Mouse (Mus musculus) limb, embryonic 13.5 days (tissue): ENCODE measurements at regions not wholly inside any gene's neighbourhood (a gene's known extent, or its start where the extent isn't known, plus 50 kb on each side); places are given as distances from the start of the nearest gene placed in this dataset.

ENCODE experiments used
- ATAC-seq: fragments of 200-750 bp; cut with Nextera tagmentation; 2 replicates; pipeline ENCODE4 v1.8.0; 2017; ENCODE audit warnings: low read depth, moderate number of reproducible peaks, moderate TSS enrichment; ENCODE audit not compliant: low FRiP score
- H3K27ac ChIP-seq: fragments of 300-500 bp; sonication (generic); 2 replicates; pipeline ENCODE4 v1.5.1; 2015; ENCODE audit warnings: inconsistent platforms, mild to moderate bottlenecking, moderate library complexity
- H3K27me3 ChIP-seq: fragments of 300-500 bp; sonication (generic); 2 replicates; pipeline ENCODE4 v1.6.1; 2015; ENCODE audit warnings: mild to moderate bottlenecking, inconsistent platforms
- H3K36me3 ChIP-seq: fragments of 300-500 bp; sonication (generic); 2 replicates; pipeline ENCODE4 v1.6.1; 2015; ENCODE audit warnings: inconsistent platforms, mild to moderate bottlenecking, moderate library complexity
- H3K4me1 ChIP-seq: fragments of 300-500 bp; sonication (generic); 2 replicates; pipeline ENCODE4 v1.6.1; 2015; ENCODE audit warnings: inconsistent platforms
- H3K4me2 ChIP-seq: fragments of 300-500 bp; sonication (generic); replicated peaks from 2 replicates; pipeline ENCODE4 v1.6.1; 2015; ENCODE audit warnings: inconsistent platforms, mild to moderate bottlenecking, moderate library complexity
- H3K4me3 ChIP-seq: fragments of 300-500 bp; sonication (generic); 2 replicates; pipeline ENCODE4 v1.5.1; 2015; ENCODE audit warnings: moderate library complexity, mild to moderate bottlenecking, inconsistent platforms
- H3K9ac ChIP-seq: fragments of 300-500 bp; sonication (generic); 2 replicates; pipeline ENCODE4 v1.6.1; 2015; ENCODE audit warnings: mild to moderate bottlenecking, inconsistent platforms
- H3K9me3 ChIP-seq: fragments of 300-500 bp; sonication (generic); 2 replicates; pipeline ENCODE4 v1.6.1; 2016; ENCODE audit warnings: inconsistent platforms
- WGBS: fragments of 180-500 bp; shearing (Covaris S2); methylation state at CpG from one replicate; pipeline ENCODE4 v1.1.7; 2015; 5-methylcytosine and 5-hydroxymethylcytosine counted together

GRCm38 (mm10) chr5:51775502-51776145, 208.1 kb upstream of the Ppargc1a start:
- H3K4me3 ChIP-seq: no peak overlapping the region
- no peak overlapping the region for H3K9ac ChIP-seq
- no peaks in the 10 kb centered on the region for H3K9me3 ChIP-seq
- no peak overlapping the region for H3K4me2 ChIP-seq
- ATAC-seq: no peak
- no peaks in the 10 kb centered on the region for H3K36me3 ChIP-seq
- 0 out of 2 replicates have a peak, but pooled peaks cover 4% of the 10 kb centered on the region for H3K4me1 ChIP-seq
- 87% methylated on average over 9 of the region's 9 CpGs for WGBS
- H3K27me3 ChIP-seq: peaks cover 3% of the 10 kb centered on the region; the same call in 1 of the 2 replicates
- H3K27ac ChIP-seq: no peak overlapping the region

DNA sequence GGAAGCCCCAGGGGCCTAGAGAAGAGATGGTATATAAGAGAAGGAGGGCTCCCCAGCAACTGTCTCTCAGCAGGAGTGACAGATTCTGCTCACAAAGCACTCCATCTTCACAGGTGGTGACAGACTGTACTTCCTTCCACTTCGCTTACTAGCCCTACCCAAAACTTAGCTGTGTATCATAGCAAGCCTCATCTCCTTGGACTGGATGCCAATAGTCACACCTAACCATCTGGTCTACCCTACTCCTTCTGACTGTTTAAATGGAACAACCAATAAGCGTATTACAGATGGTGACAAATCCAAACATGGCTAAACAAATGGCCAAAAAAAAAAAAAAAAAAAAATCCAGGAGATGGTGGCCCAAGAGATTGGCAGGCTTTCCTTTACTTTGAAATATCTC, 204.1 kb upstream of the Ppargc1a start:
- no peak for ATAC-seq
- Histone ChIP-seq H3K4me2 (no peak overlapping the region), H3K4me1 (no peaks in the 10 kb centered on the region), H3K36me3 (no peaks in the 10 kb centered on the region), H3K9ac (no peak overlapping the region), H3K9me3 (no peaks in the 10 kb centered on the region), H3K4me3 (no peak overlapping the region), H3K27ac (no peak overlapping the region), H3K27me3 (no peaks in the 10 kb centered on the region; the same call in 1 of the 2 replicates)
- WGBS: 84% methylated on average over 2 of the region's 2 CpGs

DNA sequence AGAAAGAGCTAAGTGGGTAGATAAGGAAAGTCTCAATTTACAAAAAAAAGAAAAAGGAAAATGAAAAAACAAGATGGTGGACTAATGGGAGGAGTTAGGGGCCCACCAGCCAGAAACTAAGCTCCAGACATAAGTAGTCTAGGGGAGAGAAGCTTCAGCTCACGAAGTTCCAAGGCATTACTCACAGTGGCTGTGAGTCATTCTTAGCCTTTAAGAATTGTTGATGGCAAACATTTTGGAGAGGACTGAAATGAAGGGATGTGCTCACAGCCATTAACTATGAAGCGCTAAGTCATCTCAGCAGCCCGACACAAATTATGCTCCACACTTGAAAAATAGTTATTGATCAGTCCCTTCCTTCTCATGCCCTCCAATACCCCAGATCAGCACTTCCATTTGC, 198.6 kb upstream of the Ppargc1a start:
- WGBS: 81% methylated on average over 3 of the region's 3 CpGs
- no peak overlapping the region for H3K27ac ChIP-seq

DNA sequence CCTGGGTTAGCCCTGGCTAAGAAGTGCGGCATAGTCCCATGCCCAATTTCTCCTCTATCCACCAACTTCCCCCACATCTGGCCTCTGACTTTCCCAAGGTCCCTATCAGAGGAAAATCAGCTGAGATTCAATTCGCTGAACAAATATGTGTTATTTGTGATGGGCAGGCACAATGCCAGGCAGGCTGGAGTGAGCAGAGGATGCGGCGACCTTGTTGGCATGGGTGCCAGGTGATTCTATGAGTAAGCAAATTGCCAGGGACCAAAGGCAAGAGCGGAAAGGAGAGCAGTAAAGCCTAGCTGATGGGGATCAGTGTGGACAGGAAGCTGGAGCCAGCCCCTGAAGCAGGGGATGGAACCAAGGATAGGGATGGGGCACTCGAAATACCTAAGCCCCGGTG, 196.9 kb upstream of the Ppargc1a start:
- H3K9me3 ChIP-seq: no peaks in the 10 kb centered on the region
- WGBS: 88% methylated on average over 7 of the region's 7 CpGs
- H3K4me1 ChIP-seq: no peaks in the 10 kb centered on the region; the same call in 1 of the 2 replicates
- no peak overlapping the region for H3K27ac ChIP-seq
- H3K4me3 ChIP-seq: no peak overlapping the region
- no peak overlapping the region for H3K9ac ChIP-seq
- H3K27me3 ChIP-seq: no peaks in the 10 kb centered on the region
- no peaks in the 10 kb centered on the region for H3K36me3 ChIP-seq
- H3K4me2 ChIP-seq: no peak overlapping the region
- no peak for ATAC-seq

More for the DNA sequence above, 198.6 kb upstream of the Ppargc1a start:
- Histone ChIP-seq H3K4me2 (no peak overlapping the region), H3K9ac (no peak overlapping the region), H3K36me3 (no peaks in the 10 kb centered on the region), H3K9me3 (no peaks in the 10 kb centered on the region), H3K4me3 (no peak overlapping the region), H3K27me3 (no peaks in the 10 kb centered on the region), H3K4me1 (no peaks in the 10 kb centered on the region; the same call in 1 of the 2 replicates)
- no peak for ATAC-seq

DNA sequence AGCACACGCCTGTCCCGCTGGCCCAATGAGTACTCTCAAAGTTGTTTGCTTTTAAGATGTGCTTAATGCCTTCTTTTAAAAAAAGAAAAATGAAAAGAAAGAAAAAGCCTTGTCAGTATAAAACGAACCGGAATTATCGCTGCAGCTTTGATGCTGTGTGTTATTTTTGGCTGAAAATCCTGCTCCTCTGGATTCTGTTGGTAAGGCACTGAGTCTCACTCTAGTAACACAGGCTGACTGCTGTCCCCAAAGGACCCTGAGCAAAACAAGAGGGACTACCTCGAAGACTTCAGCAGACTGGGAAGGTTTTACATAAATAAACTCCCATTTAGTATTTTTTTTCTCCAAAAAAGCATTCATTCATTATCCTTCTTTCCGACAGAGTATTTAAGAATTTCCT, 196.1 kb upstream of the Ppargc1a start:
- ATAC-seq: no peak
- WGBS: 69% methylated on average over 7 of the region's 7 CpGs
- H3K4me1 ChIP-seq: no peaks in the 10 kb centered on the region; the same call in 1 of the 2 replicates
- H3K36me3 ChIP-seq: no peaks in the 10 kb centered on the region
- H3K27ac ChIP-seq: no peak overlapping the region
- no peak overlapping the region for H3K4me3 ChIP-seq
- no peaks in the 10 kb centered on the region for H3K27me3 ChIP-seq
- H3K9ac ChIP-seq: no peak overlapping the region
- H3K9me3 ChIP-seq: no peaks in the 10 kb centered on the region
- H3K4me2 ChIP-seq: no peak overlapping the region

- Histone ChIP-seq H3K4me2 (no peak overlapping the region), H3K36me3 (no peaks in the 10 kb centered on the region), H3K9ac (no peak overlapping the region), H3K27ac (no peak overlapping the region), H3K9me3 (no peaks in the 10 kb centered on the region), H3K4me3 (no peak overlapping the region), H3K27me3 (no peaks in the 10 kb centered on the region), H3K4me1 (no peaks in the 10 kb centered on the region; the same call in 1 of the 2 replicates)
- 55% methylated on average over 3 of the region's 3 CpGs for WGBS
- ATAC-seq: no peak
These were observed 194.8 kb upstream of the Ppargc1a start for GRCm38 (mm10) chr5:51762352-51762751.

GRCm38 (mm10) chr5:51758289-51758688, 190.8 kb upstream of the Ppargc1a start:
- no peaks in the 10 kb centered on the region for H3K9me3 ChIP-seq
- ATAC-seq: no peak
- 0 out of 2 replicates have a peak, but pooled peaks cover 2% of the 10 kb centered on the region for H3K27me3 ChIP-seq
- WGBS: 65% methylated on average over 2 of the region's 2 CpGs
- no peak overlapping the region for H3K4me3 ChIP-seq
- H3K36me3 ChIP-seq: no peaks in the 10 kb centered on the region
- no peak overlapping the region for H3K9ac ChIP-seq
- H3K4me2 ChIP-seq: no peak overlapping the region
- no peak overlapping the region for H3K27ac ChIP-seq
- H3K4me1 ChIP-seq: no peaks in the 10 kb centered on the region; the same call in 1 of the 2 replicates

- no peaks in the 10 kb centered on the region for H3K36me3 ChIP-seq
- no peak overlapping the region for H3K27ac ChIP-seq
- 62% methylated on average over 2 of the region's 2 CpGs for WGBS
- no peaks in the 10 kb centered on the region for H3K9me3 ChIP-seq
- no peak overlapping the region for H3K4me2 ChIP-seq
- H3K4me3 ChIP-seq: no peak overlapping the region
- H3K4me1 ChIP-seq: no peaks in the 10 kb centered on the region; the same call in 1 of the 2 replicates
- H3K27me3 ChIP-seq: 0 out of 2 replicates have a peak, but pooled peaks cover 2% of the 10 kb centered on the region
- no peak overlapping the region for H3K9ac ChIP-seq
- ATAC-seq: peak; percentile 28; the same call in 1 of the 2 replicates
These were observed 190.3 kb upstream of the Ppargc1a start for GRCm38 (mm10) chr5:51757864-51758263.

GRCm38 (mm10) chr5:51752024-51752423, 184.5 kb upstream of the Ppargc1a start:
- Histone ChIP-seq H3K4me1 (0 out of 2 replicates have a peak, but pooled peaks cover 6% of the 10 kb centered on the region), H3K27ac (no peak overlapping the region), H3K4me3 (no peak overlapping the region), H3K27me3 (peaks cover 2% of the 10 kb centered on the region; the same call in 1 of the 2 replicates), H3K9me3 (no peaks in the 10 kb centered on the region), H3K4me2 (no peak overlapping the region), H3K36me3 (no peaks in the 10 kb centered on the region), H3K9ac (no peak overlapping the region)
- no peak for ATAC-seq
- WGBS: 70% methylated on average over 4 of the region's 4 CpGs

GRCm38 (mm10) chr5:51750456-51750855, 182.9 kb upstream of the Ppargc1a start:
- H3K9me3 ChIP-seq: no peaks in the 10 kb centered on the region
- no peak overlapping the region for H3K4me2 ChIP-seq
- 0 out of 2 replicates have a peak, but pooled peaks cover 6% of the 10 kb centered on the region for H3K4me1 ChIP-seq
- H3K4me3 ChIP-seq: no peak overlapping the region
- H3K36me3 ChIP-seq: no peaks in the 10 kb centered on the region
- 64% methylated on average over 8 of the region's 8 CpGs for WGBS
- peaks cover 2% of the 10 kb centered on the region for H3K27me3 ChIP-seq
- ATAC-seq: no peak
- H3K27ac ChIP-seq: no peak overlapping the region
- no peak overlapping the region for H3K9ac ChIP-seq

DNA sequence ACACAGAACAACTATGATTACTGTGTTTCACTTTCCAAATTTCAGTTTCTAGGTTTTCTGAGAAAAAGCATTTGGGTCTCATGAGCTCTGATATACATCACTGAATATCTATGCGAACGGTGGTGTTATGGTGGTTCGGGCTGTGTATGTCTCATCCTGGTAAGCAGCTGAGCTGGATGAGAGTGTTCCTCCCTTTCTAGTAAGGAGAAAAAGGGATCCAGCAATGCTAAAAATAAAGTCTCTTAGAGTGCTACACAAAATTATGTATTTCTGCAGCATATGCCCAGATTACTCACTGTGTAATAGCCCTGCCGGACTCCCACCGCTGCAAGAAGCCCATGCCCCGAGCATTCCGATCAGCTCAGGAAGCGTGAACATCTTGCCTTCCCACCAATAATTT, 173.4 kb upstream of the Ppargc1a start:
- no peak for ATAC-seq
- 94% methylated on average over 8 of the region's 8 CpGs for WGBS

GRCm38 (mm10) chr5:51730241-51730640, 162.7 kb upstream of the Ppargc1a start:
- no peaks in the 10 kb centered on the region for H3K9me3 ChIP-seq
- H3K4me3 ChIP-seq: no peak overlapping the region
- peaks cover 13% of the 10 kb centered on the region for H3K4me1 ChIP-seq
- no peak overlapping the region for H3K9ac ChIP-seq
- H3K27me3 ChIP-seq: peaks cover 47% of the 10 kb centered on the region
- ATAC-seq: no peak
- no peak overlapping the region for H3K4me2 ChIP-seq
- no peak overlapping the region for H3K27ac ChIP-seq
- 95% methylated on average over 1 of the region's 1 CpGs for WGBS
- no peaks in the 10 kb centered on the region for H3K36me3 ChIP-seq

More for the DNA sequence above, 173.4 kb upstream of the Ppargc1a start:
- no peaks in the 10 kb centered on the region for H3K9me3 ChIP-seq
- H3K36me3 ChIP-seq: no peaks in the 10 kb centered on the region
- H3K4me2 ChIP-seq: no peak overlapping the region
- H3K4me3 ChIP-seq: no peak overlapping the region
- no peak overlapping the region for H3K9ac ChIP-seq
- no peaks in the 10 kb centered on the region for H3K4me1 ChIP-seq
- H3K27me3 ChIP-seq: peaks cover 11% of the 10 kb centered on the region; the same call in 1 of the 2 replicates
- no peak overlapping the region for H3K27ac ChIP-seq

GRCm38 (mm10) chr5:51729771-51730170, 162.2 kb upstream of the Ppargc1a start:
- ATAC-seq: no peak
- Histone ChIP-seq H3K27me3 (peaks cover 46% of the 10 kb centered on the region), H3K36me3 (no peaks in the 10 kb centered on the region), H3K4me2 (no peak overlapping the region), H3K9me3 (no peaks in the 10 kb centered on the region), H3K9ac (no peak overlapping the region), H3K27ac (no peak overlapping the region), H3K4me3 (no peak overlapping the region), H3K4me1 (peaks cover 16% of the 10 kb centered on the region)
- 60% methylated on average over 1 of the region's 1 CpGs for WGBS
